Mouse (Mus musculus) megakaryocyte-erythroid progenitor cell, adult 5 weeks (primary cell): Measurements from ENCODE around the gene Prtg. TPM values are rescaled to one million over a fixed set of nuclear protein-coding genes. Genes with fewer than 3 reads are reported as not detected.

Source experiments
- polyA plus RNA-seq: library from polyadenylated mRNA; stranded (reverse); fragments of >175 nt; gene quantifications from 2 replicates; pipeline ENCODE4 v1.2.3, GENCODE M21; 2012

Gene Prtg
- under 0.01 and 0.21 TPM in 2 replicates for polyA plus RNA-seq

GRCm38 (mm10) chr9:72806731-72807419 is at the start of gene Prtg:
Prtg (plus strand) TSS chr9:72806874.

GRCm38 (mm10) chr9:72925021-72925934 is 118.6 kb downstream of the Prtg start, which contains the start of gene Pygo1:
Pygo1 (plus strand) TSS chr9:72925645.

DNA sequence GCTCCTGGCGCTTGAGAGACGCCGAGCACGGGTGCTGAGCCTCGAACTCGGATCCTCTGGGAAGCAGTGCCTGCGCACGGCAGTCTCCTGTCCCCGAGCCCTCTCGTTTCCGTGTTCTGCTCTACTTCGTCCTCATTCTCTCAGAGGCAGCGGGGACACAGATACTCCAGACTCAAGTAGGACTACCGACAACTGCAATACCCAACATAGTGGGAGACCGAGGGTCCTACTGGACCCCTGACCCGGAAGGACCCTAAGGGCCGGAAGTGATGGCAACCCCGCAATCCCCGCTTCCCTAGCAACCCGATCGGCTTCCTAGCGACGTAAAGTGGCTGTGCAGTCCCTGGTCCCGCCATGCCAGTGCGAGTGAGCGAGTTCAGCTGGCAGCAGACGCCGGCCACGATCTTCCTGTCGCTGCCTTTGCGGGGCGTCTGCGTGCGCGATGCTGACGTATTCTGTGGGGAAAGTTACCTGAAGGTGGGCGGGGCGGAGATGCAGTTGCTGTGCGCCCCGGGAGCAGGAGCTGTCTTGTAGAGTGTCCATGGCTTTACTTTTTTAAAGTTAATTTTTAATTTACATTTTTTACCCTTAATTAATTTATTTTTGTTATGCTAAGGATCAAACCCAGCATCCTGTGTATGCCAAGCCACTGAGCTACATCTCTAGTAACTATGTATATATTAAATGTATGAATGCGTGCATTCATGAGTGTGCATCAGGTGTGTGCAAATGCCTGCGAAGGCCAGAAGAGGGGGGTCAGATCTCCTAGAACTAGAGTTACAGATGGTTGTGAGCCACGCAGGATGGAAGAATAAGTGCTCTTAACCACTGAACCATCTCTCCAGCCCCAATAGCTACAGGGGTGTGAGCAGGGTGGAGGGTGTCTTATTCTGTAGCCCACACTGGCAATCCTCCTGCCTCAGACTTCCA is 152.1 kb downstream of the Prtg start, which contains the start of the genes Dyx1c1 and Gm44503:
Gene Dyx1c1, plus strand, starts transcription at position 265 of the 930 bp plus-strand sequence.
Gene Gm44503, plus strand, starts transcription at position 332 of the 930 bp plus-strand sequence.

Other genes with a start within 250 kb of the Prtg start
- 113 and 158 TPM in 2 replicates for gene Nedd4, start 144.5 kb upstream of the Prtg start, polyA plus RNA-seq
- gene Pygo1, start 118.8 kb downstream of the Prtg start, polyA plus RNA-seq, result 0.01 and 0.02 TPM in 2 replicates
- 0.05 and 0.23 TPM in 2 replicates for gene Dyx1c1, start 151.9 kb downstream of the Prtg start, polyA plus RNA-seq
- gene Gm44503, start 152.0 kb downstream of the Prtg start, polyA plus RNA-seq, result not detected in 2 replicates
- gene Ccpg1os, start 178.5 kb downstream of the Prtg start, polyA plus RNA-seq, result 0.83 and 0.96 TPM in 2 replicates
- gene Ccpg1, start 178.6 kb downstream of the Prtg start, polyA plus RNA-seq, result 6.0 and 8.7 TPM in 2 replicates
- 2.5 and 3.4 TPM in 2 replicates for gene Pigb, start 233.5 kb downstream of the Prtg start, polyA plus RNA-seq
- gene Rab27a, start 238.0 kb downstream of the Prtg start, polyA plus RNA-seq, result 52.5 and 71.0 TPM in 2 replicates